Mouse (Mus musculus) lung, postnatal 0 days (tissue): ENCODE measurements around the gene Bola2.

Experiments used
- CTCF ChIP-seq: IDR thresholded peaks from 2 replicates; pipeline ENCODE4 v1.5.1; 2016; ENCODE audit warnings: antibody characterized with exemption, mild to moderate bottlenecking
- EP300 ChIP-seq: IDR thresholded peaks from 2 replicates; pipeline ENCODE4 v1.6.1; 2016; ENCODE audit warnings: antibody characterized with exemption, mild to moderate bottlenecking, control low read depth

DNA sequence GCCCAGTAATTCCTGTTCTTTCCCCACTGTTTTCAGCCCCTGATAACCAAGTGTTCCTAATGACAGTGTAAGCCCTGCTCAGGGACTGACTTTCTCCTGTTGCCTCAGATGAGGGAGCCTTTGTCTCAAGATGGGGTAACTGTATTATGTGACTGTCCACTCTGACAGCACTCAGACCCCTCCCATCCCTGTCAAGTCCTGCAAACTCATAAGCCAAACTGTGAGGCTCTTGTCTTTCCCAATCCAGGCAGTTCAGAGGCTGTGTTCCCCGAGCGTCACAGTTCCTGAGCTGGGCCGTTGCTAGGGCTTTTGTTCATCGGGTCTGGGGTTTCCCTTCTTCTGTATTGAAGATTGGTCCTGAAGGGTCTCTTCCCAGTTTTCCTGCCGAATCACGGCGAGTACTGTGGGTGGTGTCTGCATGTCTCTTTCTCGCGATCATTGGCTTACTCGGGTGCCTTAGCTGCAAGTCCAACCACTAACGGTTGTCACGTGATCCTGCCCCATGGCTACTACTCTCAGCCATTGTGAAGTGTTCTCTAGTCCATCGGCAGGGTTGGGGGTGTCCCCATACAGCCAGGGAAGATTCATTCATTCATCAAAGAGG lies 45.0 kb downstream of the Bola2 start:
- TF ChIP-seq CTCF (no peak), EP300 (no peak)
